Mouse (Mus musculus) testis, adult 2 months (tissue): Measurements from ENCODE around the gene Fbxl13.

Source experiments
- CTCF ChIP-seq: fragments of 200-500 bp; IDR thresholded peaks from 2 replicates; pipeline ENCODE4 v1.5.1; 2012; ENCODE audit warnings: low read depth, mild to moderate bottlenecking, inconsistent platforms, low read length, moderate library complexity; ENCODE audit not compliant: control insufficient read depth, insufficient read depth, insufficient replicate concordance
- POLR2A ChIP-seq: fragments of 200-500 bp; IDR thresholded peaks from 2 replicates; pipeline ENCODE4 v1.6.1; 2012; ENCODE audit warnings: low read depth, mild to moderate bottlenecking, inconsistent platforms, low read length, moderate library complexity; ENCODE audit not compliant: control insufficient read depth

GRCm38 (mm10) chr5:21599961-21600360, 45.5 kb downstream of the Fbxl13 start:
- TF ChIP-seq POLR2A: no peak
- TF ChIP-seq CTCF: no peak
